Mouse (Mus musculus) lung, postnatal 25 days (tissue): ENCODE results near the gene Spata16.
"Not testable (repeated sequence)": the region's sequence is repeated elsewhere in the genome, so short reads cannot be mapped to it uniquely, and the experiment has no call there.

ENCODE experiments used
- DNase-seq: peaks from one replicate; pipeline ENCODE4 v3.0.0; 2022; ENCODE audit warnings: low spot score

The Spata16 gene

DNA sequence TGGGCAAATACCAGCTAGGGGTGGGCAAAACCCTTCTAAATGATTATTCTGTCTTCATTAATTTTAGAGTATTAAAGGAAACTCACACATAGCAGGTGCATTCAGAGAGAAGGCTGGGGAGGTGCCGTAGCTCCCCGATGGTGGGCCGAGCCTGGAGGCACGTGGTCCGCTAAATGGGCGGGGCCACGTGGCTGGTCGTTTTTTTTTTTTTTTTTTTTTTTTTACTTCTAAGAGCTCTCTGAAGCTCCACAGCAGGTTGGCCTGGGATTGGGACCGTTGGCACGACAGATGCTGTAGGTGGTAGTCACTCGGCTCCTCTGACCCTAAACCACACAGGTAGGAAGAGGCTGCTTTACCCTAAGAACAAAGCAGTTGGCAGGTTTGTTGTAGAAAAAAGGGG lies at the start of gene Spata16:
Gene Spata16, plus strand, starts transcription at position 219 of the 400 bp plus-strand sequence.
- DNase-seq, result no peak

GRCm38 (mm10) chr3:26604861-26605260 lies 32.6 kb upstream of the Spata16 start:
- DNase-seq, result no peak

GRCm38 (mm10) chr3:26608531-26608930 lies 28.9 kb upstream of the Spata16 start:
- DNase-seq, result no peak

- DNase-seq, result no peak
Observed at GRCm38 (mm10) chr3:26639214-26639613, 1.8 kb downstream of the Spata16 start.

GRCm38 (mm10) chr3:26639851-26640250 lies 2.4 kb downstream of the Spata16 start:
- DNase-seq, result no peak

DNA sequence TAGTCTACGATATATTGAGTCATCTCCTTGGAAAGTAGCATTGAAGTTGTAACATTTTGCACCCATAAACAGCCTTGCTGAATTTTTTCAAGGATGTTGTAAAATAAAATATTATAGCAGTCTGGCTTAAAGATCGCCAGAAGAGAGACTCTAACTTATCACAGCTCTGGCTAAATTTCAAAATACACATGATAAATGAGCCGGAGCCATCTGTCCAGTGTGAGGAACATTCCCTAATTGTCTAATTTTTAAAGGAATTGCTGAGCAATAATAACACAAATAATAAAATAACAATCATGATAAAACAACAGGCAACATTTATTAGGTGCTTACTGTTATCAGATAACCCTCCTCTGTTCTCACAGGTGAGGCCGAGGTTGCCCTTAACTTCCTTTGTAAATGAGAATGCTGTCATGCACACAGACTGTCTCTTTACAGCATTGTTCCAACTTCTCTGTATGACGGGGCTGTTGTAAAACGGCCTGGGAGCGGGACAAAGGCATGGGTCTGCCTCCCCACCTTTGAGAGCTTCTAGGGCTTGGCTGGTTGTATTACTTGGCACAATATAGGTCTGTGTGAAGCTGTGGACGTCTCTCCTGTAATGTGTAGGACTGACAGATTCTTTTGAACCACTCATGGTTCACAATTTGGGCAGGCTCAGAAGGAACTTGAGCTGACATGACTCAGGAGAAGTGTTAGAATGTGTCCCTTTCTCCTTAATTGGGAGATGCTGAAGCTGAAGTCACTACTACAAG lies 3.1 kb downstream of the Spata16 start:
- no peak for DNase-seq

DNA sequence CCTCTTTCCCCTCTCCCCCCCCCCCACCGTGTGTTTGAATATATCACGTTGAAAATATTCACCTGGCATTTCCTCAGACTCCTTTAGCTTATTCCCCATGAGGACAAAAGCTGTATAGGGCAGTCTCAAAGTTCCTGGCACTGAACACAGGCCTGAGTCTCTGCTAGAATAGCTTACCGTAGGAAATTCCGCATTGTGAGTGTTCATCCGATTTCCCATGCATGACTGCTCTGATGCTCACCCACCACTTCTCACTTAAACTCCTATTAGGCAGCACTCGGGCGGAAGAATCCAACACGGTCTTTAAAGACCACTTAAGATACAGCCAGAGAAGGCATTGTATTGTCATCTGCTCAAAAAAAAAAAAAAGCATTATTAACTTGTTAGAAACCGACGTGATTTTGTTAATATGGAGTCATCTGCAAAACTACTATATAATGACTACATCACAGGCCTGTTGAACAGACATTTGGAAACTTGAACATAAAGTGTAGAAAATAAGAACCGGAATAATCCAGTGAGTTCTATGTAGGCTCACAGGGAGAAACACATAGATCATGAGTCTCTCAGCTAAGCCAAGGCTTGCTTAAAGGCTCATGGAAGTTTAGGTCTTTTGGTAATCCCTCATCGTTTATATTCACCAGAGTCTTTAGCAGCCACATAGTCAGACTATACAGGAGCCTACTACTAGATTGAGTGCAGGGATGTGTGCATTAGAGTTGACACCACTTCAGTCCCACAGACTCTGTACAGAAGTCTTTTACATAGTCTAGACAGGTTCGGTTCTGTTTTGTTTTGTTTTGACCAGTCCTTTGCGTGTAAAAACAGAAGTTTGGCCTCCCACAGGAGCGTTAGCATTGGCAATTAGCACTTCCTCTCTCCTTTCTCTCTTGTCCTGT lies 4.2 kb downstream of the Spata16 start:
- no peak for DNase-seq

DNA sequence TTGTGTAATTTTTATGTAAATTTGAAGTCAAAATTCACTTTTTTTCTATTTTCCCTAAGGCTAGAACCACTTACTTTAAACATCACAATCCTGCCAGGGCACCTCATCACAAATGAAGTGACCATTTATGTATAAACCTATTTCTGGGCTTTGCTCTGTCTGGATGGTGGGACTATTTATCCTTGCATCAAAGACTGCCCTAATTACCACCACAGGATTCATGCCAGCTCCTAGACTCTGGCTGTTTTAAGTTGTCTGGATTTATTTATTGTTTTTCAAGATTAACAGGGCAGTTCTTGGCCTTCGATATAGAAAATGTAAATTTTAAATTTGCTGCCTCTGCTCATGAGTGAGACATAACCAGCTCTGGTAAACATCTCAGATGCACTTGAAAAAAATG lies 6.7 kb downstream of the Spata16 start:
- no peak for DNase-seq

DNA sequence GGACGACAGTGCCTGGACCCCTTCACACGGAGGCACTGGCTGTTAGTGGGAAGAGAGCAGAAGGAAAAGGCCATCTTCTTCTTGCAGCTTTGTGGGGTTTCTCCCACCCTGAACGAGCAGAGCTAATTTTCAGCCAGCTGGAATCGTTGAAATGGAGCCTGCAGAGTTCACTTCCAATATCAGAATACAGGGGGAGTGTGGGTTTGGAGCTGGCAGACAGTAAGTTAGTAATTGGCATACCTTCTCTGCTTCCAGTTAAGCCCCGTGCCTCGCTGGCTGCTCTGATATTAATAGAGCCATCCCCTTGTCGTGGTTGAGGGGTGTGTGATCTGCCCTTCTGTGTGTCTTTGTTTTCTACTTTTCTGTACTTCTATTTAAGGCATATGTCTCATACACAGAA lies 9.4 kb downstream of the Spata16 start:
- DNase-seq, result no peak

DNA sequence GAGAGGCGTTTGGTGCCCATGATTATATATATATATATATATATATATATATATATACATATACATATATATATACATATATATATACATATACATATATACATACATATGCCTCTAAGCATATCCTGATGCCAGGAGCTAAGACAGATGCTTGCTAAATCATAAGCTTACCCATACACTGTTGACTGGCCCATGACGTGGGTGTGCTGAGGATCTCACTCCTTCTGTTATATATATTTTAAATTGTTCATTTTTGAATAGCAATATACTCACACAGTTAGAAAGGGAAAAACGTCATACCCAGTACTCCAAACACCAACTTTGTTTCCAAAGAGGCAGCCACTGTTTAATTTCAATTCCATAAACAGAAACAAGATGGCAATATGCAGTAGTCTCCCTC lies 48.4 kb downstream of the Spata16 start:
- no peak for DNase-seq

- not testable (repeated sequence) for DNase-seq
Observed at GRCm38 (mm10) chr3:26709492-26709891, 72.1 kb downstream of the Spata16 start.

- DNase-seq, result no peak
Observed at GRCm38 (mm10) chr3:26727526-26727925, 90.1 kb downstream of the Spata16 start.

GRCm38 (mm10) chr3:26750492-26750891 lies 113.1 kb downstream of the Spata16 start:
- no peak for DNase-seq

DNA sequence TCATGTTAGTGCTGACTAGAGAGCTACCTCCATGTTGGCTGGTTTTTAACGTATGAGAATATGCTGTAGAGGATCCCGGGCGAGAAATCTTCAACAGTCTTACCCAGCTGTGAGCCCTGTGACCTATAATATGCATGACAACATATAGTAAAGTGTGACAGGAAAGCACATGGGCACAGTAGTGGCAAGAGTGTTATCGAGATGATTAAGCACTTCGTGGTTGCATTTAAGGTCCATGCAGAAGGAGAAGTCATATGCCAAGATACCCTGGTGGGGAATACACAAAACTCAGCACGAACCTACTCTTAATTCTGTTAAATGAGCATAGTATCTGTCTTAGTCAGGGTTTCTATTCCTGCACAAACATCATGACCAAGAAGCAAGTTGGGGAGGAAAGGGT lies 115.0 kb downstream of the Spata16 start:
- no peak for DNase-seq

DNA sequence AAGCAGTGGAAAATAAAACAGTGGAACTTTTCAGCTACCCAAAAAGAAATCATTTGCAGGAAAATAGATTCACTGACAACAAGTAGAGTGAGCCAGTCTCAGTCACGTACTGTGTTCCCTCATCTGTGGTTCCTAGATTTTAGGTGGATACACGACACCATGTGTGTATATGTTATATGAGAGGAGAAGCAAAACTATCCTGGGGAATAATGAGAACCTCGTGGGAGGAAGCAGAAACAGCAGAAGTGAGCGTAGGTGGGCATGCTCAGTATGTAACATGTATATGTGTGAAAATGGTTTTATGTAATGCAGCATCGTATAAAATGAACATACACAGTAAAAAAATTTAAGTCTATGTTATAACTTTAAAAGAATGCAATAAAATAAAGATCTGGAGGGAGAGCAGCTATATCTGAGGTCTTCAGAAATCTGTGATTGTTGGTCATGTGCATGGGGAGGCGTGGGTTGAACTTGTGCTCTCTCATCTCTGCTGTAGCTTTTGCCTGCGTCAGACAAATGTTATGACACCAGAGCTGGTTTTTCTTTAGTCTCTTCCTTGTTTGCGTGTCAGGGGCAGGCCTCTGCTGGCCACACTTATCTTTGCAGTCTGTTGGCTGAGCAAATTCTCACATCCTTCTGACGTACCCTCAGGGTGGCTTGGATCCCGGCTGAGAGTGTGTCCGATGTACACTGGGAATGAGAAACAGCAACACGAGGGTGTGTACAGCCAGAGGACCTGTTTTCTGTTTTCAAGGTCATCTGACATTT lies 156.1 kb downstream of the Spata16 start:
- DNase-seq, result no peak

DNA sequence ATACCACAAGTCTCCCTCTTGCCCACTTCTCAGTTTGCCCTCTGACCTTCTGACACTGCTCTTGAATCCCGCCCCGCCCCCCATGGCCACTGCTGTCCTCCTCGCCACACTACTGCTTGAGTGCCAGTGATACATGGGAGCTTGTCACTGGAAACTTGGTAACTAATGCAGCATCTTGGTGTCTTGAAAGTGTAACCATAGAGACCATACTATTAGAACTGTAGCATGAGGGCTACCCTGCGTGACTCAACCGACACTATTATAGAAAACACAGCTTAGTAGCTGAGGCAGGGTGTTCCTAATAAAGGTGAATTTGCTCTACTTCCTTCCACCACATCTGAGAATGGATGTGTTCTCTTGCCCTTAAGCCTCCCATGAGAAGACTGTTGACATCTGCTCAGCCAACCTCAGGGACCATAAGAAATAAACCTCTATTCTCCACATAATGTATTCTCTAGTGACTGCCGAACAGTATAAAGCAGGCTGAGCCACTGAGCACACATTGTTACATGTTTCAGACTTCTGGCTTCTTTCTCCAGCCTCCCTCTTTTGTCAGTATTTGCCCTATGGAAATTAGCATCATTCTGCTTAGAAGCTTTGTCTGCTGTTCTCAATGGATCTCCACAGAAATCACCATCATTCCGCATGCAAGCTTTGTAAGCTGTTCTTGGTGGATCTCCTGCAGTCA lies 158.6 kb downstream of the Spata16 start:
- DNase-seq, result no peak

DNA sequence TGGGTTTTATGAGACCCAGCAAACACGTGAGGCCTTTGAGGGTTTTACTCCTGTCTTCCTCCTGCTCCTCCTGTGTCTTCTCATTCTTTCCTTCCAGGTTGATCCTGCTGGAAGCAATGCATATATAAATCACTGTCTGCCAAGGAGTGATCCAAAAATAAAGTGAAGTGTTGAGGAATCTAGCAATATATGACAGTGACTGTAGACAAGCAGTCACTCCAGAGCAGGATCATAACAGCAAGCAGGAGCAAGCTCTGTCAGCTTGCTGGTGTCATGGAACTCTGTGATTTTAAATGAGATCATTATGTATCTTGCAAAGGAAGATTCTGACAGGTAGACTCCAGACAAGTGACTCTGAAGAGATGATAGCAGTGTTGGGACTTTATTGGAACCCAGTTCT lies 159.5 kb downstream of the Spata16 start:
- DNase-seq, result no peak

DNA sequence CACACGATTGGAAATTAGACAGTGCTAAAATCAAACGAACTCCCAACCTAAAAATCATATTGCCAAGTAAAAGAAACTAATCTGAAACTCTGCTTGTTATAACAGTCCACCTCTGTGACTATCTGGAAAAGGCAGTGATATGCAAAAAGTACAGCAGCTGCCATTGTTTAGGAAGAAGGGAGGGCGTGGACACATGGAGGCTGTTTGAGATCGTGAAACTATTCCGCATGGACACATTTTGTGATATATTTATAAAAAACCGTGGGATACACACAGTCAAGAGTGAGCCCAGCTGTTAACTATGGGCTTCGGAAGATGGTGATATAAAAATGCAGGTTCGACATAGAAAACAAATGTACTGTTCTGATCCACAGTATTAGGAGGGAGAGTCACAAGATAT lies 176.9 kb downstream of the Spata16 start:
- DNase-seq, result no peak

DNA sequence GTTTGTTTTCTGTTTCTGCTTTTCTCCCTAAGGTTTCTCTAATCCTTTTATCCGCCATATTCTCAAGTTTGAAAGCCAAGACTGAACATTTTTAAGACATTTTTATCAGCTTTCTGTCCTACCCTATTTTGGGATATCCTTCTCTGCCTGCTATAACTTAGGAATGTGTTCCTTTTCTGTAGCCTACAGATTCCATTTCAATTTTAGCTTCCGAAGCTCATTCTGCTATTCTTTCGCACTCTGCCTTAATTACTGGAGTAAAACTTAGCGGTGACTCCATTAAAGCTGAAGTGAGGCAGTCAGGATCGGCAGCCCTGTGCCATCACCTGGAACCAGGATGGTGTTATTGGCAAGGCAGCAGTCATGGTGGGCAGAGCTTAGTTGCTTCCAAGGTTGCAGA lies 178.3 kb downstream of the Spata16 start:
- no peak for DNase-seq

DNA sequence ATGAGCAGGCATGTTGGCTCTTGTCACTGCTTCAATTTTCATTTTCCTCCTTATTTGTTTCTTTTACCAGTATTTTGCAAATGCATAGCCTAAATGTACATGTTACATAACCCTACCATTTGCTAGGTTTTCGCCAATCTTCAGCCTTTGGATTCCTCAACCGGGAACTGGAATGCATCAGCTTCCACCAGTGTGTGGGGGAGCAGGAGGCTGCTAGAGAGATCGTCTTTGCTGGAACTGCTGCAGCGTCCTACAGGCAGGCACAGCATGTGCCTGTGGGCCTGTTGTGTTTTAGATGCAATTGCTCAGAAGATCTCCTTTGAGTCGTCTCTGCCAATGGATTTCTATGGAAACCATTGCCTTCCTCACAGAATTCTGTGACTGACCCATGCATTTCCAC lies 182.0 kb downstream of the Spata16 start:
- DNase-seq, result no peak

- DNase-seq, result no peak
Observed at GRCm38 (mm10) chr3:26826958-26827839, 189.8 kb downstream of the Spata16 start.
